Mouse (Mus musculus): ENCODE data around the gene Erc2.
"Not testable (repeated sequence)": the region's sequence is repeated elsewhere in the genome, so short reads cannot be mapped to it uniquely, and the experiment has no call there.

The Erc2 gene

GRCm38 (mm10) chr14:27622176-27622922 lies at the start of gene Erc2:
Erc2 (plus strand) TSS chr14:27622428.
- peak; percentile 74 for DNase-seq (ENCODE audit: low read depth, low spot score)

- DNase-seq (ENCODE audit: low read depth, low spot score): no peak
These were observed 43.8 kb upstream of the Erc2 start for GRCm38 (mm10) chr14:27578443-27578842.

- not testable (repeated sequence) for DNase-seq (ENCODE audit: low read depth, low spot score)
These were observed 32.6 kb upstream of the Erc2 start for GRCm38 (mm10) chr14:27589616-27590015.

GRCm38 (mm10) chr14:27592163-27592562 lies 30.1 kb upstream of the Erc2 start:
- no peak for DNase-seq (ENCODE audit: low read depth, low spot score)

GRCm38 (mm10) chr14:27596265-27596664 lies 26.0 kb upstream of the Erc2 start:
- DNase-seq (ENCODE audit: low read depth, low spot score): peak; percentile 47

GRCm38 (mm10) chr14:27602136-27602535 lies 20.1 kb upstream of the Erc2 start:
- DNase-seq (ENCODE audit: low read depth, low spot score): no peak

GRCm38 (mm10) chr14:27607419-27607818 lies 14.8 kb upstream of the Erc2 start:
- no peak for DNase-seq (ENCODE audit: low read depth, low spot score)

- no peak for DNase-seq (ENCODE audit: low read depth, low spot score)
These were observed 8.5 kb upstream of the Erc2 start for GRCm38 (mm10) chr14:27613766-27614165.

GRCm38 (mm10) chr14:27617286-27617685 lies 4.9 kb upstream of the Erc2 start:
- no peak for DNase-seq (ENCODE audit: low read depth, low spot score)

GRCm38 (mm10) chr14:27621576-27621975 lies 652 bp upstream of the Erc2 start:
- no peak for DNase-seq (ENCODE audit: low read depth, low spot score)

- no peak for DNase-seq (ENCODE audit: low read depth, low spot score)
These were observed 643 bp downstream of the Erc2 start for GRCm38 (mm10) chr14:27622923-27623219.

- peak; percentile 53 for DNase-seq (ENCODE audit: low read depth, low spot score)
These were observed 1.1 kb downstream of the Erc2 start for GRCm38 (mm10) chr14:27623368-27623767.

GRCm38 (mm10) chr14:27628701-27629100 lies 6.5 kb downstream of the Erc2 start:
- no peak for DNase-seq (ENCODE audit: low read depth, low spot score)

GRCm38 (mm10) chr14:27629369-27630012 lies 7.3 kb downstream of the Erc2 start:
- DNase-seq (ENCODE audit: low read depth, low spot score): no peak

- DNase-seq (ENCODE audit: low read depth, low spot score): no peak
These were observed 8.9 kb downstream of the Erc2 start for GRCm38 (mm10) chr14:27630973-27631640.

GRCm38 (mm10) chr14:27634761-27635160 lies 12.5 kb downstream of the Erc2 start:
- no peak for DNase-seq (ENCODE audit: low read depth, low spot score)

GRCm38 (mm10) chr14:27636556-27636955 lies 14.3 kb downstream of the Erc2 start:
- no peak for DNase-seq (ENCODE audit: low read depth, low spot score)

GRCm38 (mm10) chr14:27641382-27641781 lies 19.2 kb downstream of the Erc2 start:
- no peak for DNase-seq (ENCODE audit: low read depth, low spot score)

- DNase-seq (ENCODE audit: low read depth, low spot score): no peak
These were observed 20.8 kb downstream of the Erc2 start for GRCm38 (mm10) chr14:27642981-27643380.

GRCm38 (mm10) chr14:27654670-27655069 lies 32.4 kb downstream of the Erc2 start:
- DNase-seq (ENCODE audit: low read depth, low spot score): no peak

GRCm38 (mm10) chr14:27658616-27659015 lies 36.4 kb downstream of the Erc2 start:
- no peak for DNase-seq (ENCODE audit: low read depth, low spot score)

- DNase-seq (ENCODE audit: low read depth, low spot score): no peak
These were observed 39.2 kb downstream of the Erc2 start for GRCm38 (mm10) chr14:27661466-27661865.

- DNase-seq (ENCODE audit: low read depth, low spot score): no peak
These were observed 40.0 kb downstream of the Erc2 start for GRCm38 (mm10) chr14:27662251-27662650.

All from retina, postnatal 7 days (tissue).